Mouse (Mus musculus): ENCODE data around the gene Dnmt3b. TPM values are rescaled to one million over a fixed set of nuclear protein-coding genes. Genes with fewer than 3 reads are reported as not detected.
"Not testable (repeated sequence)": the region's sequence is repeated elsewhere in the genome, so short reads cannot be mapped to it uniquely, and the experiment has no call there.

Dnmt3b gene
- polyA plus RNA-seq, 1 experiment from 2014 or later: 20.6 TPM

DNA sequence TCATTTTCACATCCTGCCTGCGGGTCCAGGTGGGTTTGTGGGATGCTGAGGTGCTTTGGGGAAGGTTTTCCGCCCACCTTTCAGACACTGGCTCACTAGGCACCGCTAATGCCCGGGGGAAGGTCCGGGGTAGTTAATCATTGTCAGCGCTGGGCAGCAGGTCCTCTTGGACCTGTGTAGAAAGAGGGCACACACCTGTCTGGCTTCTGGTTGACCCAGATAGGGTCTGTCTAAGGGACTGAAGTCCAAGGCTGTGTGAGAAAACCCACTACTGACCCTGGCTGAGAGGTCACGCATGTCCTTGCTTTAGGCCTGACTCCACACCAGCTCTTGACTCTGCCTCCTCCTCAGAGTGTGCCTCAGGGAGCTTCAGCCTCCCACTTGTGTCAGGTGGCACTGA lies 44.2 kb downstream of the Dnmt3b start:
- WGBS: 80% methylated on average over 5 of the region's 7 CpGs
- H3K36me3 ChIP-seq; H3K27me3 ChIP-seq (ENCODE audit: low read depth, poor library complexity, severe bottlenecking); H3K4me3 ChIP-seq; DNase-seq (ENCODE audit: low spot score); H3K27ac ChIP-seq (replicated peaks); H3K9me3 ChIP-seq (replicated peaks); H3K4me1 ChIP-seq: not testable (repeated sequence)

DNA sequence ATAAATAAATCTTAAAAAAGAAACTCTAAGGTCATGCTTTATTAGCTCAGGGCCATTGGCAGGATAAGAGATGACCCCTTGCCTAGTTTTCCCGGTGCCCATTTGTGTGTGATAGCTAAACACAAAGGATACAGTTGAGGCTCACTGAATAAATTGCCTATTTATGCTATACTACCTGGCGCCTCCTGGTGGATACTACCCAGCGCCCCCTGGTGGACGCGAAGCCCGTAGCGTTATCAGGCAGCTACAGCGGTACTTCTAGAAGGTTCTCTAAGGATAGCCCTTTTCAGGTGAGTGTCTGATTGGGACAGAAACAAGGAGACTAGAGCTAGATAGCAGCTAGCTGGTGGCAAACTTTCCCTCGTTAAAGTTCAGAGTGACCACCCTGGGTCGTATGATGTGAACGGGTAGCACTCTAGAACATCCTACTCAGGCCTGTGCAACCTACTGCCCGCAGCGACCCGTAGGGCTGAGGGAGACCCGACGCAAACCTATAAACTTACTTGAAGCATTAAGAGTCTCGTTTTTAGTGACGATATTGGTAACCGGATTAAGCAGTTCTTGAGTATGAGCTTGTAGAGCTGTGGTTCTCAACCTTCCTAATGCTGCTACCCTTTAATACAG lies 45.3 kb downstream of the Dnmt3b start:
- Histone ChIP-seq H3K27ac (replicated peaks) (no peak overlapping the region), H3K9me3 (replicated peaks) (no peaks in the 10 kb centered on the region), H3K27me3 (ENCODE audit: low read depth, poor library complexity, severe bottlenecking) (no peaks in the 10 kb centered on the region), H3K4me1 (no peaks in the 10 kb centered on the region), H3K4me3 (no peak overlapping the region), H3K36me3 (no peaks in the 10 kb centered on the region)
- DNase-seq (ENCODE audit: low spot score): peak; percentile 40
- WGBS: 68% methylated on average over 19 of the region's 19 CpGs

DNA sequence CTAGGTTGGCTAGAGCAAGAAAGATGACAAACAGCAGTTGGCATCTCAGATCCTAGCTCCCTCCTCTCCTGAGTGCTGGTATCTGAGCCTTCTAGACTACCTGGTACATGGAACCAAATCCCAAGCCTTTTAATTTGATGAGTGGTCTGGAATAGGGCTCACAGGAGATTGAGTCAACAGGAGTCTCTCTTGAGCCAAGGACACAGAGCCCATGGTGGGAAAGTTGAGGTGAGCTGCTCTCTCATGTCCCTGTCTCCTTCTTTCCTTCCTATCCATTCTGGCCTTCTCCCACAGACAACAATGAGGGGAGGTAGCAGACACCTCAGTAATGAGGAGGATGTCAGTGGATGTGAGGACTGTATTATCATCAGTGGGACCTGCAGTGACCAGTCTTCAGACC lies 47.1 kb downstream of the Dnmt3b start, which contains the start of gene Dnmt3c:
TSS of gene Dnmt3c (plus strand) at position 301 of the 400 bp plus-strand sequence.
- H3K4me3 ChIP-seq: no peak within 1 kb of the TSS
- no peak within 1 kb of the TSS for H3K27ac ChIP-seq (replicated peaks)

DNA sequence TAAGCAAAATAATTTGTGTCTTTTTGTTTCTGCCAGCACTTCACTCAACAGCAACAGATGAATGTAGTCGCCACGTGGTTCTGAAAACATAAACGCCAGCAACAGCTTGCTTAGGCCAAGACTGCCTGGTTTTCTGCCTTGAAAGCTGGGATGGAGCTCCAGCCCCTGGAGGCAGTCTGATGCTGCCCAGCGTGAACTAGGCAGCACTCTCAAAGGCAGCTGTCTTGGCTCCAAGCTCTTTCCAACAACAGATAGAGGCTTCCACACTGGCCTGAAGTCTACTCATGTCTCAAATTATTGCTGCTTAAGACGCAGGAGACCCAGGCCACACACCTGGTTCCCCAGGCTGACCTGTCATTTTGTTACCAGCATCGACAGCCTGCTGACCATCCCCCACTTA lies 54.1 kb downstream of the Dnmt3b start:
- no peaks in the 10 kb centered on the region for H3K36me3 ChIP-seq
- H3K4me3 ChIP-seq: no peak overlapping the region
- H3K27ac ChIP-seq (replicated peaks): no peak overlapping the region
- H3K27me3 ChIP-seq (ENCODE audit: low read depth, poor library complexity, severe bottlenecking): no peaks in the 10 kb centered on the region
- H3K4me1 ChIP-seq: peaks cover 5% of the 10 kb centered on the region; the same call in 1 of the 2 replicates
- WGBS: 53% methylated on average over 6 of the region's 6 CpGs
- no peaks in the 10 kb centered on the region for H3K9me3 ChIP-seq (replicated peaks)
- DNase-seq (ENCODE audit: low spot score): no peak

More for the DNA sequence above, 47.1 kb downstream of the Dnmt3b start, which contains the start of gene Dnmt3c:
- Histone ChIP-seq H3K27me3 (ENCODE audit: low read depth, poor library complexity, severe bottlenecking) (no peaks in the 10 kb centered on the region), H3K4me1 (no peaks in the 10 kb centered on the region), H3K36me3 (no peaks in the 10 kb centered on the region), H3K9me3 (replicated peaks) (no peaks in the 10 kb centered on the region)
- no peak for DNase-seq (ENCODE audit: low spot score)

DNA sequence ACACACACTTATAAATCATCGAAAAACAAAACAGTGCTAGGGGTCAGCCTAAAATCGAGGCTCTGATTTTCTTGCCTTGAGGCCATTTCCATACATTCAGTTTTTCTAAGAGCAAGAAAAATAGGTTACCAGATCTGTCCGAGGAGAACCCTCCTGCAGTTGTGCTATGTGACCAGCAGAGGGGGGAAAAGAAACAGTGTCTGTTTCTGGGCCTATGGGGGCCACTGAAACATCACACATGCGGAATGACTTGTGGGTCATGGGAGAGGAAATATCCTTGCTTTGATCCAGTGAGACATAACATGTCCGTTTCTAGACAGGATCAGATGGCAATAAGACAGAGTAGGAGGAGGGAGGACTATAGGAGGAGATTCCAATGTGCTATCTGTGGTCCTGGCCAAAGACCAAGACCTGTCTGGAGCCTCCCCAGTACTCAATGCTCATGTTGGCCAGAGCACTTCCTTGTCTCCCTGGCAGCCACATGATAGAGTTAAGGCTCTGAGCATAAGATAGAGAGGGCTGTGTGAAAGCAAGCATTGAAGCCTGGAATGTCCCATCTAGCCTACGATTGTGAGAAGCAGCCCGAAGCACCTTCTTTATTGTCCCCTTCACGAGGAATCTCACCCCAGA lies 61.6 kb downstream of the Dnmt3b start:
- DNase-seq (ENCODE audit: low spot score): peak; percentile 30
- WGBS: 58% methylated on average over 8 of the region's 8 CpGs
- H3K4me3 ChIP-seq: no peak overlapping the region
- no peaks in the 10 kb centered on the region for H3K36me3 ChIP-seq
- no peaks in the 10 kb centered on the region for H3K27me3 ChIP-seq (ENCODE audit: low read depth, poor library complexity, severe bottlenecking)
- peaks cover 12% of the 10 kb centered on the region for H3K4me1 ChIP-seq
- H3K9me3 ChIP-seq (replicated peaks): no peaks in the 10 kb centered on the region
- H3K27ac ChIP-seq (replicated peaks): no peak overlapping the region

DNA sequence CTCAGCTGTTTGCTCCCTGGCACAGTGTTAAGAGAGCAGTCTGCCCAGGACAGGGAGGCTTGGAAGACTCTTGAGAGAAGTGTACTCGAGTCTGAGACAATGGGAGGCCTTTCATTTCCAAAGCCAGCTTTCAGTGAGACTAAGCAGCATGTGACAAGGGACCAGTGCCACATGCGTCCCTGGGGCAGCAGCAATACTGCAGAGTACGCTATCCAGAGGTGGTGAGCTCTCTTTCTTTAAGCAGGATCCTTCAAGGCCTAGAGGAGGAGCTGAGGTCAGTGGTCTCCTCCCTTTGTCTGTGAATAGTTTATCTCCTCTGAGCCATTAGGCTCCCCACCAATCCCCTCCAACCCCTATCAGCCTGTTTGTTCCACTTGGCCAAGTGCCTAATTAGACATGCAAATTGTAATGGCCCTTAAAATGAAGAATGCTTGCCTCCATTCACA lies 63.4 kb downstream of the Dnmt3b start:
- Histone ChIP-seq H3K36me3 (no peaks in the 10 kb centered on the region), H3K27me3 (ENCODE audit: low read depth, poor library complexity, severe bottlenecking) (no peaks in the 10 kb centered on the region), H3K9me3 (replicated peaks) (no peaks in the 10 kb centered on the region), H3K27ac (replicated peaks) (0 out of 2 replicates have a peak overlapping the region, but pooled peaks have one; percentile 19), H3K4me3 (no peak overlapping the region), H3K4me1 (peaks cover 12% of the 10 kb centered on the region)
- DNase-seq (ENCODE audit: low spot score): no peak
- WGBS: 26% methylated on average over 3 of the region's 3 CpGs

DNA sequence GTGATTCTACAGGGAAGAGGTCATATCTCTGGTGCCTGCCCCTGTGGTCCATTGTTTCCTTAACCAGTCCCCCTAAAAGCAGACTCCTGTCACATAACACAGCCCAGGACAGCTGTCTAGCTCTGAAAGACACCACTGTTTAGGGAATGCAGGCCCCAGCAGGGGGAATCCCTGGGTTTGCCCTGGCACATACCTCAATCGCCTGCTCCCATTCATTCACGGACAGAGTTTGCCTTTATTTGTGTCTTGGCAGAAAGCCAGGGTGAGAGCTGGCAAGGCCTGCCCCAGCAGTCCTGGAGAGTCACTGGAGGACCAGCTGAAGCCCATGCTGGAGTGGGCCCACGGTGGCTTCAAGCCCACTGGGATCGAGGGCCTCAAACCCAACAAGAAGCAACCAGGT lies 64.0 kb downstream of the Dnmt3b start:
- no peak for DNase-seq (ENCODE audit: low spot score)
- Histone ChIP-seq H3K36me3 (no peaks in the 10 kb centered on the region), H3K27me3 (ENCODE audit: low read depth, poor library complexity, severe bottlenecking) (no peaks in the 10 kb centered on the region), H3K4me3 (no peak overlapping the region), H3K9me3 (replicated peaks) (no peaks in the 10 kb centered on the region), H3K4me1 (peaks cover 12% of the 10 kb centered on the region), H3K27ac (replicated peaks) (peak overlapping the region; percentile 25; the same call in 1 of the 2 replicates)
- WGBS: 39% methylated on average over 4 of the region's 4 CpGs

DNA sequence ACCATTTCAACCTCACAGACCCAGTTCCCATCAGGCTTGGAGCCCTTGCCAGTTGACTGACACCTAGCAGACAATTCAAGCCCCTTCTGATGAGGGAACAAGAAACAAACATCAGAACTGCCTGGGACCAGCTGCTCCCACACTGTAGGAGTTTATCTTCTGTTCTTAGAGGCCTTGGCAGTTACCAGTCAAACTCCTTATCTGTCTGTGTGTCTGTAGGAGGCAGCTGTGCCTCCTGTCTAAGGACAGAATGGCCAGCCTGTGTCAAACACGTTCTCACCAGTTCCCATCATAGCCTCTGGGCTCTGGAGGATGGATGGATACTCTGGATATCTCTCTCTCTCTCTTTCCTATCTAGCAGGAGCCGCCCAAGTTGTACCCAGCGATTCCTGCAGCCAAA lies 68.6 kb downstream of the Dnmt3b start:
- H3K27me3 ChIP-seq (ENCODE audit: low read depth, poor library complexity, severe bottlenecking); H3K9me3 ChIP-seq (replicated peaks); H3K4me3 ChIP-seq; H3K36me3 ChIP-seq; H3K27ac ChIP-seq (replicated peaks); DNase-seq (ENCODE audit: low spot score); H3K4me1 ChIP-seq: not testable (repeated sequence)
- 67% methylated on average over 3 of the region's 3 CpGs for WGBS

DNA sequence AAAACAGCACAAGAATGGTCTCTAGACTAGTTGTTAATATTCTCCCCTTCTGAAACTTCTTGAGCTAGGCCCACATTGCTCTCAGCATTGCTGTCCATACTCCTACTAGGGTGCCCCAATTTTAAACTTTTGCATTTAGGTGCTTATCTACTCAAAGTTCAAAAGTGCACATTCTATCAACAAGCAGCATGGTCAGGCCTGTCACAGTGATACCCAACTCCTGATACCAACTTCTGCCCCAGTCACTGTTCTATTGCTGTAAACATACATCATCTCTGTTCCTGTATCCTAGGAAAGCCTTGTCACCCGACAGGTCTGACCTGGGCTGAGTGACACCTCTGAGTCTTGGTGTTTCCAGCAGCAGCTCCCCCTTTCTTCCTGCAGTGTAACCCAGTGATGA lies 73.8 kb downstream of the Dnmt3b start:
- Histone ChIP-seq H3K9me3 (replicated peaks) (no peaks in the 10 kb centered on the region), H3K36me3 (no peaks in the 10 kb centered on the region), H3K4me1 (no peaks in the 10 kb centered on the region), H3K4me3 (no peak overlapping the region), H3K27me3 (ENCODE audit: low read depth, poor library complexity, severe bottlenecking) (no peaks in the 10 kb centered on the region), H3K27ac (replicated peaks) (no peak overlapping the region)
- 78% methylated on average over 1 of the region's 1 CpGs for WGBS
- no peak for DNase-seq (ENCODE audit: low spot score)

DNA sequence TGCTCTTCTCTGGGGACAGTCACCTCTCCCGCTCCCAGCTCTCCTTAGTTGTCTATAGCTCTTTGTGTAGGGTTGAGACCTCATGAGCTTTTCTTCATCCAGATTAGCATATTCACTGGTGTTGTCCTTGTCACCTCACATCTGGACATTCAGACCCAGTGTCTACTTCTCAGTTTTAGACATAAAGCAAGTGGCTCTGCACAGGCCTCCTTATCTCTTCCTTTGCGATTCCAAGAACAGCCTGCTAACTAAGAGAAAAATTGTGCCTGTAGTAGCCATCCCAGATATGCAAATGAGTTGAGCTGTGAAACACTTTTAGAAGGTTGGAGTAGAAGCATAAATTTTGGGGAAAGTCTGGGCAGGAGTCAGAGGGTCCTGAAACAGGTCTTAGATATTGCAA lies 75.2 kb downstream of the Dnmt3b start:
- DNase-seq (ENCODE audit: low spot score): no peak
- H3K9me3 ChIP-seq (replicated peaks): no peaks in the 10 kb centered on the region
- H3K27ac ChIP-seq (replicated peaks): no peak overlapping the region
- no peaks in the 10 kb centered on the region for H3K36me3 ChIP-seq
- H3K4me3 ChIP-seq: no peak overlapping the region
- no peaks in the 10 kb centered on the region for H3K4me1 ChIP-seq
- H3K27me3 ChIP-seq (ENCODE audit: low read depth, poor library complexity, severe bottlenecking): no peaks in the 10 kb centered on the region
- WGBS: 92% methylated on average over 2 of the region's 2 CpGs

DNA sequence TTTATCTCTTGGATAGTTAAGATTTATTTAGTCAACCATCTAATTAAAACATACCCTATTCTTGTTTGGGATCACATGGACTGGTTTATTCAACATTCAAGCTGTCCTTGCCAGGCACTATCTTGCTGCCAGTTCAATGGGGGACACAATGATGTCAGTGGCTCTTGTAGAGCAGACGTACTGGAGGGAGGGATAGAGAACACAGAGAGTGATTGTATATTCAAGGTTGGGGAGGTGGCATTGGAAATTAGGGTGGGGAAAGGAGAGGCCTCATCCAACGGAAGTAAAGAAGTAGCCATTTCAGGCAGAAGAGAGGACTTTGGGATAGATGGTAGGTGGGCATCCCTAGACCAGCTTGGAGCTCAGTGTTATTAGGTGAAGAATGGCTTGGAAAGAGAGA lies 75.6 kb downstream of the Dnmt3b start:
- no peak overlapping the region for H3K27ac ChIP-seq (replicated peaks)
- H3K9me3 ChIP-seq (replicated peaks): no peaks in the 10 kb centered on the region
- no peaks in the 10 kb centered on the region for H3K27me3 ChIP-seq (ENCODE audit: low read depth, poor library complexity, severe bottlenecking)
- H3K36me3 ChIP-seq: no peaks in the 10 kb centered on the region
- no peak for DNase-seq (ENCODE audit: low spot score)
- no peak overlapping the region for H3K4me3 ChIP-seq
- WGBS: 87% methylated on average over 2 of the region's 2 CpGs
- H3K4me1 ChIP-seq: no peaks in the 10 kb centered on the region

DNA sequence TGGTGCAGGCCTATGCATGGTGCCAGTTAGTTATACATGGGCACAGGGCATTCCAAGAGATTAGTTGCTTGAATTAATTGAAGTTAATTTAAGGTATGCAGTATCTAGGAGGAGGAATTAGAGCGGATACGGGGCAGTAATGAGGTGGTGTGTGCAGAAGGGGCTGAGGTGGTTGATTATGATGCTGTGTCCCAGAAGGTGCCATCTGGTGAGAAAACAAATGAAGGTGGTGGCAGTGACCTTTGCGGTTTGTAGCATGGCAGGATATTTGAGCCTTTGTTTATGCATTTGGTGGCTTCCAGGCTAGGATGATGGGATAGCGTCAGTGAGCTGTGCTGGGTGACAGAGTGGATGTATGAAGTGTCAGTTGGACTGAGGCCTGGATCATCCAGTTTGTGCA lies 76.0 kb downstream of the Dnmt3b start:
- Histone ChIP-seq H3K27ac (replicated peaks) (no peak overlapping the region), H3K36me3 (no peaks in the 10 kb centered on the region), H3K27me3 (ENCODE audit: low read depth, poor library complexity, severe bottlenecking) (no peaks in the 10 kb centered on the region), H3K4me3 (no peak overlapping the region), H3K9me3 (replicated peaks) (no peaks in the 10 kb centered on the region), H3K4me1 (no peaks in the 10 kb centered on the region)
- DNase-seq (ENCODE audit: low spot score): no peak
- 93% methylated on average over 4 of the region's 4 CpGs for WGBS

DNA sequence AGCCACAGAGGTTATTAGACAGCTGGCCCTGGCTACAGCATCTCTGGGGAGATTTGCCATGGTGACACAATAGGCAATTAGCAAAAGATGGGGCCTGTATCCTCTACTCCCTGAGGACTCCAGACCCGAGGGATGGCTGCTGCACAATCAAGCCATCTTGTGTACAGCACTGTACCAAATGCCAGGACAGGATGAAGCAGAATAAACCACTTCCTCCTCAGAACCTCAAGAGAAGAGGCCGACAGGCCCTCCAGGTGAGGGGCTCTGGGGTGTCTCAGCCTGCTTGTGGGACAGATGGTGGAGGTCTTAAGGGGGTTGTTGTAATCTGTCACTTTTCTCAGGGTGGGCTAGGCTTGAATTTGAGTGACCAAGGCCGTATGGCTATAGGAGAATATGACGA lies 84.8 kb downstream of the Dnmt3b start:
- 87% methylated on average over 4 of the region's 4 CpGs for WGBS
- Histone ChIP-seq H3K36me3 (no peaks in the 10 kb centered on the region), H3K9me3 (replicated peaks) (no peaks in the 10 kb centered on the region), H3K4me3 (no peak overlapping the region), H3K4me1 (no peaks in the 10 kb centered on the region), H3K27ac (replicated peaks) (no peak overlapping the region), H3K27me3 (ENCODE audit: low read depth, poor library complexity, severe bottlenecking) (no peaks in the 10 kb centered on the region)
- DNase-seq (ENCODE audit: low spot score): no peak
